Mouse (Mus musculus) embryo, embryonic 10 days (tissue): ENCODE results near the gene Vmn1r38.
"Not testable (repeated sequence)": the region's sequence is repeated elsewhere in the genome, so short reads cannot be mapped to it uniquely, and the experiment has no call there.

Experiments
- DNase-seq: peaks from one replicate; pipeline ENCODE4 v3.0.0-alpha.2; 2015; ENCODE audit warnings: low spot score

The Vmn1r38 gene

DNA sequence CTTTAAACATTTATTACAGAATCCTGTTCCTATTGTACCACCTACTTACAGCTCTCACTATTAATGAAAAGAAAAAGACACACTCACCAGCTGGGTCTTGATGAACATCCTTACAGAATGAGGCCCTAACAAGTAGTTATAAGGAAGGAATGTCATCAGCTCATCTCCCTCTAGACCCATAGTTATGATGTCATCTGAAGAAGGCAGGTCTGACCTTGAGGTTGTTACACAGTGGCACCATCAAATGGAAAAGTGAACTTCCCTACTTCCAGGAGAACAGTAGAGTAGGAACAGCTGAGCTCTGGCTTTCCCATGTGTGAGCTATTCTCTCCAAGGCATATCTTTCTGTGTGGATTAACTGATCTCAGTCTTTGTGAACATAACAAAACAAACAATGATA, at the start of gene Vmn1r38:
TSS of gene Vmn1r38 (minus strand) at position 101 of the 400 bp plus-strand sequence.
- DNase-seq: not testable (repeated sequence)

DNA sequence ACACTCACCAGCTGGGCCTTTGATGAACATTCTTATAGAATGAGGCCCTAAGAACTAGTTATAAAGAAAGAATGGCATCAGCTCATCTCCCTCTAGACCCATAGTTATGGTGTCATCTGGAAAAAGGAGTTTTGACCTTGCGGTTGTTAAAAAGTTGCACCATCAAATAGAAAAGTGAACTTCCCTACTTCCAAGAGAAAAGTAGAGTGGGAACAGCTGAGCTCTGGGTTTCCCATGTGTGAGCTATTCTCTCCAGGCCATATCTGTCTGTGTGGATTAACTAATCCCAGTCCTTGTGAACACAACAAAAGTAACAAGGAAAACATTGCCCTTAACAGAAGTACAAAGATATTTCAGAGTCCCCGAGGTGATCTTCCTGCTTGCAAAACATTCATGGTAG, 28.1 kb upstream of the Vmn1r38 start, which contains the start of gene Vmn1r39:
TSS of gene Vmn1r39 (minus strand) at position 101 of the 400 bp plus-strand sequence.
- no peak for DNase-seq

DNA sequence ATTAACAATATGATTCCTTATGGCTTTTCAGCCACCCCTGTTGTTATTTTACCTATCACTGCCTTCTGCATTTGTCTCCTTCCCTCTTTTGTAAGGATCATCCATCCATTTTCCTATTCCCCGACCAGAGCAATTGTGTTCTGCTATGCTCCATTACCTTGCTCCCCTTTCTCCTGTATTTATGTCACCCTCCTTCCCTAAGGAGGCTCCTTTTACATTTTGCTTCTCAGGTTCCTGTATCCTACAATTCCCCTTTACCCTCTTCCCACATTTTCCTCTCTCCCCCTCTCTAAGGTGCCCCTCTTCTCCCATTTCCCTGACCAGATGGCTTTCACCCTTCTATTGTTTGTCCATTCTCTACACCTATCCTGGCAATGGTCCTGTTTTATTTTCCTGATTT, 23.9 kb upstream of the Vmn1r38 start:
- DNase-seq: no peak

DNA sequence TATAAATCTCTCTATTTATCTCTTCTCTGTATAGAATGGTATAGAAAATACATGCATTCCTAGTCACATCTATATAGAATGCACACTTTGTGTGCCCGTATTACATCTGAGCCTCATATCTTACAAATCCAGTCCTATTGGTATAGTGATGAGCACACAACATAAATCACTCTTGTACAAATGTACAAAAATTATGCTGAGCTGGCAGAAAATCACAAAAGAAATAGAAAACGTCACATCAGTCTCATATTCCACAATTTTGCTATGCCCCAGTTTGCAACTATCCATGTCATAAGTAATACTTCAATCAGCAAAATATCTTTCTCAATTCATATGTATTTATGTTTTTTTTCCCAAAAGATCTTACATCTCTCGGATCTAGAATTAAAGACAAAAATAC, 23.3 kb upstream of the Vmn1r38 start:
- DNase-seq: no peak

DNA sequence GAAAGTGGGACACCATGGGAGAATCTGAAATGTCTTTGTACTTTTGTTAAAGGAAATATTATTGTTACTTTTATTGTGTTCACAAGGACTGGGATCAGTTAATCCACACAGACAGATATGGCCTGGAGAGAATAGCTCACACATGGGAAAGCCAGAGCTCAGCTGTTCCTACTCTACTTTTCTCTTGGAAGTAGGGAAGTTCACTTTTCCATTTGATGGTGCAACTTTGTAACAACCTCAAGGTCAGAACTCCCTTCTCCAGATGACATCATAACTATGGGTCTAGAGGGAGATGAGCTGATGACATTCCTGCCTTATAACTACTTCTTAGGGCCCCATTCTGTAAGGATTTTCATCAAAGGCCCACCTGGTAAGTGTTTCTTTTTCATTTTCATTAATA, 53.3 kb downstream of the Vmn1r38 start, which contains the start of gene Vmn1r37:
TSS of gene Vmn1r37 (plus strand) at position 301 of the 400 bp plus-strand sequence.
- DNase-seq: not testable (repeated sequence)
